Mouse (Mus musculus): ENCODE data around the gene Alkbh4.
"Not testable (repeated sequence)": the region's sequence is repeated elsewhere in the genome, so short reads cannot be mapped to it uniquely, and the experiment has no call there.

DNA sequence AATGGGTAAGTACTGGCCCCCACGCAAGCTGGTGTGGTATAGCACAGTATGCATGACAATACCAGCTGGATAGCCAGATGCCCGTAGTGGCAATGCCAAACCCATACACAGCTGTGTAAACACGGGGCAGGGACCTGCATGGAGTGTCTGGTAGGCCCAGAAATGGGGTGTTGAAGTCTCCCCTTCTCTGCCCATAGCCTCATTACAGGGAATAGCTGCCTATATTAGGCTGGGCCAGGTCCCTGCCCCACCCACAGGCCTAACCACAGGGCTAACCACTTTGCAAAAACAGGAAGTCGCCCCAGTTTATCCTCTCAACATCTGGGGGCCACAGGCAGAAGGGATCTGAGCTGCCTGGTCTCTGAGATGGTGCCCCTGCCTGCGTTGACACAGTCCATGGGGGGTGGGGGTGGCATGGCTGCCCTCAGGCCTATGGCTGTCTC lies 13.2 kb downstream of the Alkbh4 start:
- TF ChIP-seq CTCF (IDR thresholded peaks at IDR 0.05; ENCODE audit: control insufficient read depth, insufficient read depth, insufficient read length); USF1 (IDR thresholded peaks at IDR 0.05; ENCODE audit: low read depth): not testable (repeated sequence)

Measured in C2C12 (cell line).